Mouse (Mus musculus) lung, embryonic 15.5 days (tissue): ENCODE results near the gene Fam3c. TPM values are rescaled to one million over a fixed set of nuclear protein-coding genes. Genes with fewer than 3 reads are reported as not detected.

Experiments
- polyA plus RNA-seq: library from polyadenylated mRNA; unstranded; fragments of >200 nt; fragmentation: Nextera tagmentation; extraction: Ambion mirVana; gene quantifications from 2 replicates; pipeline ENCODE4 v1.2.1, GENCODE M21; 2015

Fam3c gene
- polyA plus RNA-seq, 1 experiment from 2014 or later: 74.0 TPM

Other genes starting within 250 kb of the Fam3c start
- 0.20 and 0.35 TPM in 2 replicates for gene Wnt16, start 68.0 kb downstream of the Fam3c start, polyA plus RNA-seq